Mouse (Mus musculus) testis, postnatal 14 days (tissue): ENCODE measurements around the gene Pdzrn3.

ENCODE experiments used
- DNase-seq: peaks from one replicate; pipeline ENCODE4 v3.0.0; 2021; ENCODE audit warnings: low spot score

Gene Pdzrn3

GRCm38 (mm10) chr6:101327196-101327595, 50.5 kb downstream of the Pdzrn3 start:
- DNase-seq, result no peak

- no peak for DNase-seq
Measured at GRCm38 (mm10) chr6:101325842-101326639, 51.7 kb downstream of the Pdzrn3 start.

GRCm38 (mm10) chr6:101322580-101322979, 55.1 kb downstream of the Pdzrn3 start:
- no peak for DNase-seq

- no peak for DNase-seq
Measured at GRCm38 (mm10) chr6:101320386-101320785, 57.3 kb downstream of the Pdzrn3 start.

GRCm38 (mm10) chr6:101319374-101319967, 58.2 kb downstream of the Pdzrn3 start:
- DNase-seq, result no peak

- DNase-seq, result no peak
Measured at GRCm38 (mm10) chr6:101318530-101318929, 59.2 kb downstream of the Pdzrn3 start.

- no peak for DNase-seq
Measured at GRCm38 (mm10) chr6:101311446-101311845, 66.3 kb downstream of the Pdzrn3 start.

- DNase-seq, result no peak
Measured at GRCm38 (mm10) chr6:101310491-101310890, 67.2 kb downstream of the Pdzrn3 start.

- no peak for DNase-seq
Measured at GRCm38 (mm10) chr6:101307964-101308531, 69.6 kb downstream of the Pdzrn3 start.

- DNase-seq, result no peak
Measured at GRCm38 (mm10) chr6:101306834-101307233, 70.9 kb downstream of the Pdzrn3 start.

- no peak for DNase-seq
Measured at GRCm38 (mm10) chr6:101305543-101305942, 72.2 kb downstream of the Pdzrn3 start.

GRCm38 (mm10) chr6:101303959-101304738, 73.5 kb downstream of the Pdzrn3 start:
- no peak for DNase-seq

GRCm38 (mm10) chr6:101303501-101303900, 74.2 kb downstream of the Pdzrn3 start:
- DNase-seq, result no peak

- no peak for DNase-seq
Measured at GRCm38 (mm10) chr6:101301154-101301553, 76.5 kb downstream of the Pdzrn3 start.

GRCm38 (mm10) chr6:101299434-101299833, 78.3 kb downstream of the Pdzrn3 start:
- DNase-seq, result no peak

- no peak for DNase-seq
Measured at GRCm38 (mm10) chr6:101297563-101298520, 79.9 kb downstream of the Pdzrn3 start.

- DNase-seq, result no peak
Measured at GRCm38 (mm10) chr6:101296997-101297396, 80.7 kb downstream of the Pdzrn3 start.

- no peak for DNase-seq
Measured at GRCm38 (mm10) chr6:101296280-101296679, 81.4 kb downstream of the Pdzrn3 start.

GRCm38 (mm10) chr6:101293036-101293572, 84.6 kb downstream of the Pdzrn3 start:
- DNase-seq, result no peak

GRCm38 (mm10) chr6:101291944-101292343, 85.8 kb downstream of the Pdzrn3 start:
- no peak for DNase-seq

GRCm38 (mm10) chr6:101290160-101290559, 87.5 kb downstream of the Pdzrn3 start:
- DNase-seq, result no peak
